Mouse (Mus musculus): ENCODE results near the gene Trmt61a. TPM values are rescaled to one million over a fixed set of nuclear protein-coding genes. Genes with fewer than 3 reads are reported as not detected.

The Trmt61a gene
- polyA plus RNA-seq, 1 experiment from 2014 or later: 4.6 TPM

- ATAC-seq (replicated peaks; ENCODE audit: insufficient number of reproducible peaks, low FRiP score, low TSS enrichment): no peak
- peak overlapping the region; percentile 63; the same call in 1 of the 2 replicates for H3K4me3 ChIP-seq (ENCODE audit: low read depth, low read length)
- no peak overlapping the region for H3K9ac ChIP-seq (ENCODE audit: low read depth, low read length)
- peaks cover 46% of the 10 kb centered on the region for H3K4me1 ChIP-seq (ENCODE audit: control insufficient read depth, insufficient read depth, low read length)
- H3K27me3 ChIP-seq (ENCODE audit: control insufficient read depth, insufficient read depth, low read length): peaks cover 4% of the 10 kb centered on the region; the same call in 1 of the 2 replicates
- no peaks in the 10 kb centered on the region for H3K9me3 ChIP-seq (replicated peaks; ENCODE audit: control insufficient read depth, low read length)
- 61% methylated on average over 8 of the region's 8 CpGs for WGBS (ENCODE audit: insufficient replicate concordance)
- peak overlapping the region; percentile 88 for H3K4me2 ChIP-seq
- H3K36me3 ChIP-seq (ENCODE audit: control insufficient read depth, insufficient read depth, low read length): no peaks in the 10 kb centered on the region
- no peak overlapping the region for H3K27ac ChIP-seq (ENCODE audit: low read depth, low read length)
These were observed 7.9 kb upstream of the Trmt61a start for GRCm38 (mm10) chr12:111669961-111670360.

DNA sequence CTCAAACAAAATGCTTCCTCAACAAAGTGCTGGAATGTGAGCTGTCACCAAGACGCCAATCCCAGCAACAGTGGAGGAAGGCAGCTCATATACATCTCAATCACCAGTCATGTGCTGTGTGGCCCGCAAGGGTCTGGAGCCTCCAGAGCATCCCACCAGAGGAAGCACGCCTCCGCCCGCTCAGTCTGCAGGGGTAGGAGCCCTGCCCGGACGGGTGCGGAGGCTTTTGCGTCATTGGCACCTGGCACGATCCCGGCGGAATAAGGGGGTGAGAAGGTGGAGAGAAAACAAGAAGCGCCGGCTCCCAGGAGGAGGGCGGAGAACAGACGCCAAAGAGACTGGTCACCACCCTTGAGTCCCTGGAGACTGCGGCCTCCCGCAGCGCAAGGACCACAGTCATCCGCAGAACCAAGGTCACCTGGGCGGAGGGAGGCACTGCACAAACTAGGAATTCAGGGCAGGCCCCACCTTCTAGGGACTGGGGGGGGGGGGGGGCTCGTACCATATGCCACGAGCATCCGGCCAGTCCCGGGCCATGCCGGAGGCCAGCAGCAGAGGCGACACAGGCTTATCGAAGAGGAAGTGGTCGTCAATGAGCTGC lies 7.4 kb upstream of the Trmt61a start:
- ATAC-seq (replicated peaks; ENCODE audit: insufficient number of reproducible peaks, low FRiP score, low TSS enrichment): peak; percentile 9; the same call in 1 of the 2 replicates
- Histone ChIP-seq H3K9me3 (replicated peaks; ENCODE audit: control insufficient read depth, low read length) (no peaks in the 10 kb centered on the region), H3K9ac (ENCODE audit: low read depth, low read length) (peak overlapping the region; percentile 79), H3K4me2 (peak overlapping the region; percentile 88), H3K36me3 (ENCODE audit: control insufficient read depth, insufficient read depth, low read length) (no peaks in the 10 kb centered on the region), H3K27me3 (ENCODE audit: control insufficient read depth, insufficient read depth, low read length) (peaks cover 4% of the 10 kb centered on the region; the same call in 1 of the 2 replicates), H3K4me3 (ENCODE audit: low read depth, low read length) (peak overlapping the region; percentile 63), H3K4me1 (ENCODE audit: control insufficient read depth, insufficient read depth, low read length) (peaks cover 46% of the 10 kb centered on the region), H3K27ac (ENCODE audit: low read depth, low read length) (no peak overlapping the region)
- 6% methylated on average over 29 of the region's 29 CpGs for WGBS (ENCODE audit: insufficient replicate concordance)

DNA sequence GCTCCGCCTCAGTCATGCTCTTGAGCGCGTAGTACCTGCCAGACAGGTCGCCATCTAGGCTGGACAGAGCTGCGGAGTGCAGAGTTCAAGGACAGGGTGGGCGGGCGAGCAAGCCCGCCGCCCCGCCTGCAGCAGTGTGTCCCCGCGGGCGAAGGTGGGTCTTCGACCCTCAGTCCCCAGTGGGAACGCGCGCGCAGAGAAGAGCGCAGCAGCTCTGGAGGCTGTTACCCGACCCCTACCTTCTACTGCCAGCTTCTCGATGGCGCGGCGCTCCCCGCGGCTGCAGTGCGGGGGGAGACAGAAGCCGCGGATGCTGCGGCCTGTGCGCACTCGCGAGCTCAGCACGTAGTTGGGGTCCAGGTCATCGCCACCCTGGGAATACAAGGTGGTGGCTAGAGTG lies 6.9 kb upstream of the Trmt61a start:
- peaks cover 4% of the 10 kb centered on the region; the same call in 1 of the 2 replicates for H3K27me3 ChIP-seq (ENCODE audit: control insufficient read depth, insufficient read depth, low read length)
- no peak overlapping the region for H3K27ac ChIP-seq (ENCODE audit: low read depth, low read length)
- peak overlapping the region; percentile 88 for H3K4me2 ChIP-seq
- WGBS (ENCODE audit: insufficient replicate concordance): under 1% methylated on average over 34 of the region's 35 CpGs
- no peaks in the 10 kb centered on the region for H3K9me3 ChIP-seq (replicated peaks; ENCODE audit: control insufficient read depth, low read length)
- 0 out of 2 replicates have a peak, but pooled peaks have one; percentile 1 for ATAC-seq (replicated peaks; ENCODE audit: insufficient number of reproducible peaks, low FRiP score, low TSS enrichment)
- H3K4me1 ChIP-seq (ENCODE audit: control insufficient read depth, insufficient read depth, low read length): peaks cover 44% of the 10 kb centered on the region
- H3K9ac ChIP-seq (ENCODE audit: low read depth, low read length): peak overlapping the region; percentile 79
- peak overlapping the region; percentile 63 for H3K4me3 ChIP-seq (ENCODE audit: low read depth, low read length)
- H3K36me3 ChIP-seq (ENCODE audit: control insufficient read depth, insufficient read depth, low read length): no peaks in the 10 kb centered on the region

DNA sequence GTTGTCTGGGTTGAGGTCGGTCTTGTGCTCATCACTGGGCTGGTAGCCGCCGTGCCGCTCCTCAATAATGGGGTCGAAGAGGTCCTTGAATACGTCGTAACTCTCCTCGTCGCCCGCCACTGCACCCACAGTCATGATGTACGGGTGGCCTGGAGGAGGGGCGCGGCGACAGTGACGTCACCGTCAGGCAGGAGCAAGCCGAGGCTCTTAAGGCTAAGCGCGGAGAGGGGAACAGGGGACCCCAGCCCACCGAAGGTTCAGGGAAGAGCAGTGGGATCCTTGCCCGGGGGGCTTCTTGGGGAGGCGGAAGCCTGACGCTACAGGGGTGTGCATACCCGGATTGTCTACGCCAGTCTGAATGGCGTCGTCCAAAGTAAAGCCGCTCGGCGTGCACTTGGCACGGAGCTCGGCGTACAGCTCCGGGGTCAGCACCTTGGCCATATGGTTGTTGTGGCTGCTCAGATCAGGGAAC lies 6.4 kb upstream of the Trmt61a start:
- no peaks in the 10 kb centered on the region for H3K9me3 ChIP-seq (replicated peaks; ENCODE audit: control insufficient read depth, low read length)
- H3K4me1 ChIP-seq (ENCODE audit: control insufficient read depth, insufficient read depth, low read length): peaks cover 39% of the 10 kb centered on the region
- under 1% methylated on average over 34 of the region's 34 CpGs for WGBS (ENCODE audit: insufficient replicate concordance)
- H3K9ac ChIP-seq (ENCODE audit: low read depth, low read length): peak overlapping the region; percentile 79
- no peaks in the 10 kb centered on the region for H3K36me3 ChIP-seq (ENCODE audit: control insufficient read depth, insufficient read depth, low read length)
- H3K4me2 ChIP-seq: peak overlapping the region; percentile 88
- no peak overlapping the region; the same call in 1 of the 2 replicates for H3K27ac ChIP-seq (ENCODE audit: low read depth, low read length)
- peak overlapping the region; percentile 63 for H3K4me3 ChIP-seq (ENCODE audit: low read depth, low read length)
- peaks cover 4% of the 10 kb centered on the region; the same call in 1 of the 2 replicates for H3K27me3 ChIP-seq (ENCODE audit: control insufficient read depth, insufficient read depth, low read length)
- 0 out of 2 replicates have a peak, but pooled peaks have one; percentile 9 for ATAC-seq (replicated peaks; ENCODE audit: insufficient number of reproducible peaks, low FRiP score, low TSS enrichment)

GRCm38 (mm10) chr12:111672176-111672575 lies 5.7 kb upstream of the Trmt61a start, which contains the start of gene Ckb:
TSS of gene Ckb (minus strand) at chr12:111672338.
- peaks cover 40% of the 10 kb centered on the region for H3K4me1 ChIP-seq (ENCODE audit: control insufficient read depth, insufficient read depth, low read length)
- WGBS (ENCODE audit: insufficient replicate concordance): under 1% methylated on average over 31 of the region's 31 CpGs

GRCm38 (mm10) chr12:111672581-111672980 lies 5.3 kb upstream of the Trmt61a start:
- Histone ChIP-seq H3K27me3 (ENCODE audit: control insufficient read depth, insufficient read depth, low read length) (peaks cover 4% of the 10 kb centered on the region; the same call in 1 of the 2 replicates), H3K4me2 (peak overlapping the region; percentile 88), H3K9ac (ENCODE audit: low read depth, low read length) (no peak overlapping the region), H3K4me1 (ENCODE audit: control insufficient read depth, insufficient read depth, low read length) (peaks cover 44% of the 10 kb centered on the region), H3K9me3 (replicated peaks; ENCODE audit: control insufficient read depth, low read length) (no peaks in the 10 kb centered on the region), H3K27ac (ENCODE audit: low read depth, low read length) (no peak overlapping the region), H3K4me3 (ENCODE audit: low read depth, low read length) (peak overlapping the region; percentile 63), H3K36me3 (ENCODE audit: control insufficient read depth, insufficient read depth, low read length) (no peaks in the 10 kb centered on the region)
- ATAC-seq (replicated peaks; ENCODE audit: insufficient number of reproducible peaks, low FRiP score, low TSS enrichment): no peak
- 13% methylated on average over 12 of the region's 12 CpGs for WGBS (ENCODE audit: insufficient replicate concordance)

More at GRCm38 (mm10) chr12:111672176-111672575, 5.7 kb upstream of the Trmt61a start, which contains the start of gene Ckb:
- Histone ChIP-seq H3K27ac (ENCODE audit: low read depth, low read length) (peak within 1 kb of the TSS; percentile 35; the same call in 1 of the 2 replicates), H3K4me3 (ENCODE audit: low read depth, low read length) (peak within 1 kb of the TSS; percentile 63), H3K36me3 (ENCODE audit: control insufficient read depth, insufficient read depth, low read length) (no peaks in the 10 kb centered on the region), H3K9me3 (replicated peaks; ENCODE audit: control insufficient read depth, low read length) (no peaks in the 10 kb centered on the region), H3K9ac (ENCODE audit: low read depth, low read length) (peak within 1 kb of the TSS; percentile 79), H3K4me2 (peak within 1 kb of the TSS; percentile 88), H3K27me3 (ENCODE audit: control insufficient read depth, insufficient read depth, low read length) (peaks cover 4% of the 10 kb centered on the region; the same call in 1 of the 2 replicates)
- ATAC-seq (replicated peaks; ENCODE audit: insufficient number of reproducible peaks, low FRiP score, low TSS enrichment): no peak; the same call in 1 of the 2 replicates

DNA sequence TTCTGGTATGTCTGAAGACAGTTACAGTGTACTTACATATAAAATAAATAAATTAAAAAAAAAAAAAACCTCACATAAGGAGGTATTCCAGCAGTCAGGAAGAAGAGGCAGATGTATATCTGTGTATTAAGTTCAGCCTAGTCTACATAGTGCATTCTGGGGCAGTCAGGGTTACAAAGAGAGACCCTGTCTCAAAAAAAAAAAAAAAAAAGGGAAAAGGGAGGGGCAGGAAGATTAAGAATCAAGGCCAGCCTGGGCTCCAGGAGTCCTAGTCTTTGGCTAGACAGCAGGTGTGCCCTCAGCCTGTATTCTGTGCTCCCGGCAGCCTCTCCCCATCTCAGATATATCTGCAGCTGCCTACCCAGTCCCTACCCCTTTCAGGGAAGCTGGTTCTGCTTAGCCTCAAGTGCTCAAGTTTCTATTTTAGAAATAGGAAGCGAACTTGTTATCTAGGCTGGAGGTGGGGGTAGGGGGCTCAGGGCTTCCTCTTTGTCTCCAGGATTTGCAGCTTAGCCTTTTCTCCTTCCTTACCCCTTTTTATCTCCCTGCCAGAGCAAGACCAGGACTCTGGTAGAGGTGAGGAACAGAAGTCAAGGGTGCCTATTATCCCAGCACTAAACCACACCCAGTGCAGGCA lies 2.9 kb upstream of the Trmt61a start:
- H3K27ac ChIP-seq (ENCODE audit: low read depth, low read length): no peak overlapping the region
- H3K4me2 ChIP-seq: no peak overlapping the region
- ATAC-seq (replicated peaks; ENCODE audit: insufficient number of reproducible peaks, low FRiP score, low TSS enrichment): no peak
- WGBS (ENCODE audit: insufficient replicate concordance): 14% methylated on average over 2 of the region's 2 CpGs
- H3K9ac ChIP-seq (ENCODE audit: low read depth, low read length): no peak overlapping the region
- H3K36me3 ChIP-seq (ENCODE audit: control insufficient read depth, insufficient read depth, low read length): no peaks in the 10 kb centered on the region
- no peaks in the 10 kb centered on the region for H3K9me3 ChIP-seq (replicated peaks; ENCODE audit: control insufficient read depth, low read length)
- peaks cover 42% of the 10 kb centered on the region for H3K4me1 ChIP-seq (ENCODE audit: control insufficient read depth, insufficient read depth, low read length)
- peaks cover 4% of the 10 kb centered on the region; the same call in 1 of the 2 replicates for H3K27me3 ChIP-seq (ENCODE audit: control insufficient read depth, insufficient read depth, low read length)
- H3K4me3 ChIP-seq (ENCODE audit: low read depth, low read length): no peak overlapping the region

GRCm38 (mm10) chr12:111675797-111676580 lies 1.9 kb upstream of the Trmt61a start:
- Histone ChIP-seq H3K4me3 (ENCODE audit: low read depth, low read length) (no peak overlapping the region), H3K4me1 (ENCODE audit: control insufficient read depth, insufficient read depth, low read length) (peaks cover 33% of the 10 kb centered on the region), H3K36me3 (ENCODE audit: control insufficient read depth, insufficient read depth, low read length) (no peaks in the 10 kb centered on the region), H3K27ac (ENCODE audit: low read depth, low read length) (no peak overlapping the region), H3K27me3 (ENCODE audit: control insufficient read depth, insufficient read depth, low read length) (peaks cover 4% of the 10 kb centered on the region; the same call in 1 of the 2 replicates), H3K9ac (ENCODE audit: low read depth, low read length) (no peak overlapping the region), H3K9me3 (replicated peaks; ENCODE audit: control insufficient read depth, low read length) (no peaks in the 10 kb centered on the region), H3K4me2 (no peak overlapping the region)
- no peak for ATAC-seq (replicated peaks; ENCODE audit: insufficient number of reproducible peaks, low FRiP score, low TSS enrichment)
- WGBS (ENCODE audit: insufficient replicate concordance): 77% methylated on average over 6 of the region's 6 CpGs

Data from heart, embryonic 11.5 days (tissue).